Mouse (Mus musculus) CD4-positive, CD25-positive, alpha-beta regulatory T cell, adult 2 months (primary cell): ENCODE data around the gene Parm1.

Source experiments
- DNase-seq: peaks from one replicate; pipeline ENCODE4 v3.0.0-alpha.2; 2012; ENCODE audit warnings: low read depth, low spot score

The Parm1 gene

GRCm38 (mm10) chr5:91653061-91653915 is 135.9 kb downstream of the Parm1 start:
- no peak for DNase-seq

- DNase-seq = no peak
Observed at GRCm38 (mm10) chr5:91654331-91655048, 137.1 kb downstream of the Parm1 start.

- no peak for DNase-seq
Observed at GRCm38 (mm10) chr5:91655263-91655662, 137.8 kb downstream of the Parm1 start.

GRCm38 (mm10) chr5:91662715-91663114 is 145.3 kb downstream of the Parm1 start:
- no peak for DNase-seq

GRCm38 (mm10) chr5:91667127-91667526 is 149.7 kb downstream of the Parm1 start:
- no peak for DNase-seq

GRCm38 (mm10) chr5:91669235-91669634 is 151.8 kb downstream of the Parm1 start:
- DNase-seq = no peak
